Mouse (Mus musculus) heart, embryonic 11.5 days (tissue): ENCODE measurements at regions not wholly inside any gene's neighbourhood (a gene's known extent, or its start where the extent isn't known, plus 50 kb on each side); places are given as distances from the start of the nearest gene placed in this dataset.

ENCODE experiments used
- ATAC-seq: fragments of 200-750 bp; cut with Nextera tagmentation; replicated peaks from 2 replicates; pipeline ENCODE4 v1.8.0; 2017; ENCODE audit warnings: moderate library complexity; ENCODE audit not compliant: insufficient number of reproducible peaks, low FRiP score, low TSS enrichment
- H3K27ac ChIP-seq: fragments of 300-500 bp; sonication (generic); 2 replicates; pipeline ENCODE4 v1.5.1; 2014; ENCODE audit warnings: mild to moderate bottlenecking, low read depth, low read length
- H3K27me3 ChIP-seq: fragments of 300-500 bp; sonication (generic); 2 replicates; pipeline ENCODE4 v1.6.1; 2014; ENCODE audit warnings: mild to moderate bottlenecking, low read length, mixed read lengths; ENCODE audit not compliant: control insufficient read depth, insufficient read depth
- H3K36me3 ChIP-seq: fragments of 300-500 bp; sonication (generic); 2 replicates; pipeline ENCODE4 v1.6.1; 2014; ENCODE audit warnings: mild to moderate bottlenecking, low read length, moderate library complexity, mixed read lengths; ENCODE audit not compliant: control insufficient read depth, insufficient read depth
- H3K4me1 ChIP-seq: fragments of 300-500 bp; sonication (generic); 2 replicates; pipeline ENCODE4 v1.6.1; 2014; ENCODE audit warnings: low read length; ENCODE audit not compliant: control insufficient read depth, insufficient read depth
- H3K4me2 ChIP-seq: fragments of 300-500 bp; sonication (generic); 2 replicates; pipeline ENCODE4 v1.6.1; 2014; ENCODE audit warnings: mild to moderate bottlenecking, moderate library complexity
- H3K4me3 ChIP-seq: fragments of 300-500 bp; sonication (generic); 2 replicates; pipeline ENCODE4 v1.5.1; 2014; ENCODE audit warnings: low read depth, low read length
- H3K9ac ChIP-seq: fragments of 300-500 bp; sonication (generic); 2 replicates; pipeline ENCODE4 v1.6.1; 2014; ENCODE audit warnings: mild to moderate bottlenecking, low read depth, low read length, moderate library complexity
- H3K9me3 ChIP-seq: fragments of 300-500 bp; sonication (generic); replicated peaks from 2 replicates; pipeline ENCODE4 v1.6.1; 2016; ENCODE audit warnings: low read length; ENCODE audit not compliant: control insufficient read depth
- WGBS: fragments of 180-500 bp; shearing (Covaris S2); extraction: QIAGEN DNeasy Blood & Tissue Kit; methylation state at CpG from one replicate; pipeline ENCODE4 v1.1.7; 2014; ENCODE audit not compliant: insufficient replicate concordance; 5-methylcytosine and 5-hydroxymethylcytosine counted together

DNA sequence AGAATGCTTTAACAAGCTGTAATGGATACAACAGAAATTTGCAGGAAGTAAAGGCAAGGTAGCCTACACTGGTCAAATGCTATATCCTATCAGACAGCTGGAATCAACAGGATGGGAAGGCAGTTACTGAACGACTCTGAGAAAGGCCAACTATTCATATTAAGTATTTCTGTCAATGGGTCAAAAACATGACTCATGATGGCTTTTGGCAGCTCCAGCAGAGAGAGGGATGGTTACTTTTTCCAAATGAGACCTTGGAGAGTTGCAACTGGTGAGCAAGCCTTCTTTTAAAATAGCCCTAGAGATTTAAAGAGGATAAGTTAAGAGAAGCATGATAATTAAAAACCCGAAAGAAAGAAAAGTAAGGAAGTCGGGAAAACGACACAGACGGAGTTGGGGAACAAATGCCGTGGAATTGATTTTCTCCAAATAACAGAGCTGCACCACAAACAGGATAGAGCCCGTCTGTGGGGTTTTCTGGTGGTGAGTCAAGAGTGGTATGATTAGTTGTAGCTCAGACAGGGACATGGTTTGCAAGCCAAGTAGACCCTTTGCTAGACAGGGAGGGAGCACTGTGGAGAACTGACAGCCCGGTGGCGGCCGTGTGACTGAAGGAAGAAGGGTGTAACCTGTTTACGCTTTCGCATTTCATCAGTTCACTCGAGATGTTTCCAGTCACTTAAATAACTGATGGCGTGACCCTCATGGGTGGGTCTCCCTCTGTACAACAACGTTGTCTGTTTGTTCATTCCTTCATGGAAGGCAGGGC, 3638.1 kb upstream of the Gm7489 start:
- no peaks in the 10 kb centered on the region for H3K27me3 ChIP-seq
- H3K4me3 ChIP-seq, result no peak overlapping the region
- H3K4me1 ChIP-seq, result no peaks in the 10 kb centered on the region
- no peak overlapping the region for H3K9ac ChIP-seq
- no peak for ATAC-seq
- H3K36me3 ChIP-seq, result no peaks in the 10 kb centered on the region
- H3K9me3 ChIP-seq, result no peaks in the 10 kb centered on the region
- no peak overlapping the region for H3K27ac ChIP-seq
- 77% methylated on average over 15 of the region's 15 CpGs for WGBS
- H3K4me2 ChIP-seq, result no peak overlapping the region

- no peak overlapping the region for H3K27ac ChIP-seq
- H3K36me3 ChIP-seq, result no peaks in the 10 kb centered on the region
- H3K4me2 ChIP-seq, result no peak overlapping the region
- H3K4me1 ChIP-seq, result no peaks in the 10 kb centered on the region
- H3K9me3 ChIP-seq, result no peaks in the 10 kb centered on the region
- H3K27me3 ChIP-seq, result no peaks in the 10 kb centered on the region
- 62% methylated on average over 2 of the region's 2 CpGs for WGBS
- H3K4me3 ChIP-seq, result no peak overlapping the region
- no peak overlapping the region for H3K9ac ChIP-seq
- no peak for ATAC-seq
Measured at GRCm38 (mm10) chr15:50260057-50260456, 3624.6 kb upstream of the Gm7489 start.

GRCm38 (mm10) chr15:50261245-50261872, 3623.3 kb upstream of the Gm7489 start:
- Histone ChIP-seq H3K27me3 (no peaks in the 10 kb centered on the region), H3K9ac (no peak overlapping the region), H3K27ac (no peak overlapping the region), H3K4me1 (no peaks in the 10 kb centered on the region), H3K9me3 (no peaks in the 10 kb centered on the region), H3K4me2 (no peak overlapping the region), H3K36me3 (no peaks in the 10 kb centered on the region), H3K4me3 (no peak overlapping the region)
- no peak for ATAC-seq
- 72% methylated on average over 8 of the region's 8 CpGs for WGBS

GRCm38 (mm10) chr15:50267542-50267941, 3617.2 kb upstream of the Gm7489 start:
- Histone ChIP-seq H3K27me3 (no peaks in the 10 kb centered on the region), H3K9ac (no peak overlapping the region), H3K4me1 (no peaks in the 10 kb centered on the region), H3K36me3 (no peaks in the 10 kb centered on the region), H3K4me2 (no peak overlapping the region), H3K4me3 (no peak overlapping the region), H3K27ac (no peak overlapping the region), H3K9me3 (no peaks in the 10 kb centered on the region)
- no peak for ATAC-seq
- 73% methylated on average over 1 of the region's 1 CpGs for WGBS

DNA sequence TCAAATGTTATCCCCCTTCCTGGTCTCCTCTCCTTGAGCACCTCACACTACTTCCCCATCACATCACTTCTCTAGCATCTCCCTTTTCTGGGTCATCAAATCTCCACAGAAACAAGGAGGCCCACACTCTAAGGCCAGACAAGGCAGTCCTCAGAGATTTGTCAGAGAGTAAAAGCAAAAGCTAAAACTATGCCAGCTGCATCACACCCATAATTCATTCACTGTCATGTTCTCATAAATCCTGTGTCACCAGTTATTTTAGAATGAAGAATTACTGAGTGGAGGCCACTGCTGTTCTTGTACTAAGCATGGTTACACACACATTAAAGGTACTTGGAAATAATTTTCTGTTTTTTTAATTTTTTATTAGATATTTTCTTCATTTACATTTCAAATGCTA, 3613.1 kb upstream of the Gm7489 start:
- Histone ChIP-seq H3K9me3 (no peaks in the 10 kb centered on the region), H3K9ac (no peak overlapping the region), H3K27me3 (no peaks in the 10 kb centered on the region), H3K4me1 (no peaks in the 10 kb centered on the region), H3K4me3 (no peak overlapping the region), H3K4me2 (no peak overlapping the region), H3K27ac (no peak overlapping the region), H3K36me3 (no peaks in the 10 kb centered on the region)
- ATAC-seq, result no peak

DNA sequence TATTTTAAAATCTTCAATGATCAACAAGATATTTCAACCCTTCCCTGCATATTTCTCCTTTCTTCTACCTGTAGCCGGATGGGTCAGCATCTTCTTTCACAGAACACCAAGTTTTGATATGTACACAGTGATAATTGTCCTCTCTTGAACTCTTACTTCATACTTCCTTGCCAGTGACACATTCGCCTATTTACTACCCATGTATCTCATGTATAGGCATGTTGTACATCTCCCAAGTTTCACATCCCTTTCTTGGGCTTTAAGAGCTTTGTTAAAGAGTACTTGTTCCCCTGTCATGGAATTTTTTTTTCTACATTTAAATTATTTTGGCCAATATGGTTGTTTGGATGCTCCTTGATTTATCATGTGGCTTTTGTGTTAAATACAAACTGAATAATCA, 3602.1 kb upstream of the Gm7489 start:
- H3K27me3 ChIP-seq, result no peaks in the 10 kb centered on the region
- H3K4me3 ChIP-seq, result no peak overlapping the region
- H3K4me2 ChIP-seq, result no peak overlapping the region
- 70% methylated on average over 2 of the region's 2 CpGs for WGBS
- H3K36me3 ChIP-seq, result no peaks in the 10 kb centered on the region
- no peak overlapping the region for H3K27ac ChIP-seq
- no peaks in the 10 kb centered on the region for H3K4me1 ChIP-seq
- H3K9me3 ChIP-seq, result no peaks in the 10 kb centered on the region
- H3K9ac ChIP-seq, result no peak overlapping the region
- ATAC-seq, result no peak

GRCm38 (mm10) chr15:50283491-50283890, 3601.2 kb upstream of the Gm7489 start:
- Histone ChIP-seq H3K9me3 (no peaks in the 10 kb centered on the region), H3K27me3 (no peaks in the 10 kb centered on the region), H3K9ac (no peak overlapping the region), H3K27ac (no peak overlapping the region), H3K4me3 (no peak overlapping the region), H3K36me3 (no peaks in the 10 kb centered on the region), H3K4me2 (no peak overlapping the region), H3K4me1 (no peaks in the 10 kb centered on the region)
- WGBS, result 94% methylated on average over 2 of the region's 2 CpGs
- ATAC-seq, result no peak

DNA sequence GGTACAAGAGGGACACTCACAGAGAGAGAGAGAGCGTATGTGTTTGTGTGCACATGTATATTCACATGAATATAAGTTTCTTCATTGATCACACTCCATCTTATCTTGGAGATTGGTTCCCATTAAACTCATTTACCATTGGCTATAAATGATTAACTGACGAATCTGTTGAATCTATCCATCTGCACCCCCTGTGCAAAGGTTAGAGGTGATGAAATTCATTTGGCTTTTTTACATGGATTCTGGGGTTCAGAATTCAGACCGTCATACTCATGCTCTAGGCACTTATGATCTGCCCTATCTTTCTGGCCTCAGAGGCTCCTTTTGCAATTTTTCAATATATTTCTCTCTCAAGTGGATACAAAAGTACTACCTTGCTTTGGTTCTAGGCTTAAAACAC, 3582.9 kb upstream of the Gm7489 start:
- no peak overlapping the region for H3K4me3 ChIP-seq
- no peak overlapping the region for H3K27ac ChIP-seq
- no peaks in the 10 kb centered on the region for H3K4me1 ChIP-seq
- H3K9me3 ChIP-seq, result no peaks in the 10 kb centered on the region
- no peaks in the 10 kb centered on the region for H3K36me3 ChIP-seq
- H3K4me2 ChIP-seq, result no peak overlapping the region
- no peaks in the 10 kb centered on the region for H3K27me3 ChIP-seq
- WGBS, result 77% methylated on average over 3 of the region's 3 CpGs
- no peak for ATAC-seq
- H3K9ac ChIP-seq, result no peak overlapping the region

DNA sequence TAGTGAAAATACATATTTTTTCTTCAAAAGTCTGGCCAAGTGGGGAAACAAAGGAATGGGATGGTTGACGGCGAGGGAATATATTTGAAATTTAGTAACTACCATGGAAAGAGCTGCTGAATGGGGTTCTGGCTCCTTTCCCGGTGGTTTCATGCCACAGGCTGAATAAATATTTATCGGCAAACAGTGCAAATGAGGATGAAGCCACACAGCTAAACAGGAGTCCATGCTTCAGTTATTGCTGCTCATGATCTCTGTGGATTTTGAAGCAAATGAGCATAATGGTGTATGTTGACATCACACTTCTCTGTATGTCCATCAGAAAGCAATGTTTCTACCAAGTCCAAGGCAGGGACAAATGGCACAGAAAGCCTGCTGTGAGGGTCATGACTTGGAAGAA, 3580.6 kb upstream of the Gm7489 start:
- H3K36me3 ChIP-seq, result no peaks in the 10 kb centered on the region
- H3K9me3 ChIP-seq, result no peaks in the 10 kb centered on the region
- 90% methylated on average over 4 of the region's 4 CpGs for WGBS
- H3K4me2 ChIP-seq, result no peak overlapping the region
- no peak for ATAC-seq
- H3K4me3 ChIP-seq, result no peak overlapping the region
- H3K27ac ChIP-seq, result no peak overlapping the region
- no peaks in the 10 kb centered on the region for H3K27me3 ChIP-seq
- H3K9ac ChIP-seq, result no peak overlapping the region
- no peaks in the 10 kb centered on the region for H3K4me1 ChIP-seq
